Mouse (Mus musculus) heart, postnatal 0 days (tissue): ENCODE measurements around the gene Tmc6. TPM values are rescaled to one million over a fixed set of nuclear protein-coding genes. Genes with fewer than 3 reads are reported as not detected.

ENCODE experiments used
- ATAC-seq: fragments of 200-750 bp; cut with Nextera tagmentation; 2 replicates; pipeline ENCODE4 v1.8.0; 2017; ENCODE audit warnings: low read depth, moderate number of reproducible peaks, moderate library complexity; ENCODE audit not compliant: insufficient read depth
- DNase-seq: peaks from one replicate; pipeline ENCODE4 v3.0.0-alpha.2; 2016; ENCODE audit warnings: low spot score
- H3K27ac ChIP-seq: fragments of 300-500 bp; sonication (generic); 2 replicates; pipeline ENCODE4 v1.5.1; 2014; ENCODE audit warnings: low read depth, mild to moderate bottlenecking
- H3K27me3 ChIP-seq: fragments of 300-500 bp; sonication (generic); 2 replicates; pipeline ENCODE4 v1.6.1; 2014; ENCODE audit warnings: low read length, mixed read lengths; ENCODE audit not compliant: control insufficient read depth, insufficient read depth
- H3K36me3 ChIP-seq: fragments of 300-500 bp; sonication (generic); replicated peaks from 2 replicates; pipeline ENCODE4 v1.6.1; 2014; ENCODE audit warnings: low read length, mixed read lengths; ENCODE audit not compliant: control insufficient read depth, insufficient read depth
- H3K4me1 ChIP-seq: fragments of 300-500 bp; sonication (generic); 2 replicates; pipeline ENCODE4 v1.6.1; 2014; ENCODE audit warnings: antibody characterized with exemption; ENCODE audit not compliant: control insufficient read depth, insufficient read depth
- H3K4me2 ChIP-seq: fragments of 300-500 bp; sonication (generic); 2 replicates; pipeline ENCODE4 v1.6.1; 2014; ENCODE audit warnings: low read depth, mild to moderate bottlenecking, low read length, moderate library complexity
- H3K4me3 ChIP-seq: fragments of 300-500 bp; sonication (generic); 2 replicates; pipeline ENCODE4 v1.5.1; 2014; ENCODE audit warnings: low read depth, low read length
- H3K9ac ChIP-seq: fragments of 300-500 bp; sonication (generic); replicated peaks from 2 replicates; pipeline ENCODE4 v1.6.1; 2014; ENCODE audit warnings: low read depth, low read length, mixed read lengths
- H3K9me3 ChIP-seq: fragments of 300-500 bp; sonication (generic); replicated peaks from 2 replicates; pipeline ENCODE4 v1.6.1; 2016; ENCODE audit warnings: low read length; ENCODE audit not compliant: control insufficient read depth
- CTCF ChIP-seq: IDR thresholded peaks from 2 replicates; pipeline ENCODE4 v1.5.1; 2016; ENCODE audit warnings: antibody characterized with exemption, control low read depth, low read depth
- EP300 ChIP-seq: IDR thresholded peaks from 2 replicates; pipeline ENCODE4 v1.6.1; 2016; ENCODE audit warnings: antibody characterized with exemption, low read depth
- WGBS: fragments of 180-500 bp; shearing (Covaris S2); extraction: QIAGEN DNeasy Blood & Tissue Kit; methylation state at CpG from one replicate; pipeline ENCODE4 v1.1.7; 2014; 5-methylcytosine and 5-hydroxymethylcytosine counted together
- polyA plus RNA-seq: library from polyadenylated mRNA; unstranded; fragments of >200 nt; fragmentation: Nextera tagmentation; extraction: Ambion mirVana; gene quantifications from 2 replicates; pipeline ENCODE4 v1.2.1, GENCODE M21; 2015
- total RNA-seq: library from RNA; depleted of rRNA; stranded (reverse); fragments of >200 nt; gene quantifications from 2 replicates; pipeline ENCODE4 v1.2.3, GENCODE M21; 2014; ENCODE audit warnings: low replicate concordance

Gene Tmc6
- total and polyA plus RNA-seq, 2 experiments from 2014 or later: 20.4 to 31.8 TPM

DNA sequence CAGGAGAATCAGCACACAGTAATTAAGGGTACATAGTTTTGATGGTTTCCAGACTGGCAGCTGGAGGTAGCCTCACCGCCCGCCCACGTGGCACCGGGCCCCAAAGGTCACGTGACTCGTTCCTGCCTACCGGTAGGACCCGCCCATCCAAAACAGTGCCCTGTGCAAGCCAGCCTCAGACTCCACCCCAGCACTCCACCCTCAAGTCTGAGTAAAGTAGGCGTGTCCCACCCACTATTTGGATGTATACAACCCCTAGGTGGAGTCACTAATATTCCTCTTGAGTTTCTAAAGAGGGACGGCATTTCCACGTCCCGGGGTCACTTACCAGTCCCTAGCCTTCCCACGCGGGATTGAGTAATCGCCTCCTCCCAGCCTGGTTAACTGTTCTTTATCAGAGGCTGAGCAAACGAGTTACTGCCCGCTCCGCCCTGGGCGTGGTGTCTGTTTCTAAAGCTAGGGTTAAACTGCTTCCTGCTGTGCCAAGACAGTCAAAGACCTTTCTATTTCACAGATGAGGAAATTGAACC is 1.4 kb downstream of the Tmc6 start:
- H3K36me3 ChIP-seq: peaks cover 17% of the 10 kb centered on the region
- H3K4me2 ChIP-seq: peak overlapping the region; percentile 88
- H3K9me3 ChIP-seq: no peaks in the 10 kb centered on the region
- WGBS: under 1% methylated on average over 19 of the region's 19 CpGs
- peak overlapping the region; percentile 97 for H3K27ac ChIP-seq
- DNase-seq (peak; percentile 89), ATAC-seq (peak; percentile 78)
- peak overlapping the region; percentile 54 for H3K4me3 ChIP-seq
- peak overlapping the region; percentile 64 for H3K9ac ChIP-seq
- no peak for TF ChIP-seq EP300
- TF ChIP-seq CTCF: no peak; the same call in 1 of the 2 replicates
- H3K27me3 ChIP-seq: no peaks in the 10 kb centered on the region
- H3K4me1 ChIP-seq: peaks cover 30% of the 10 kb centered on the region

DNA sequence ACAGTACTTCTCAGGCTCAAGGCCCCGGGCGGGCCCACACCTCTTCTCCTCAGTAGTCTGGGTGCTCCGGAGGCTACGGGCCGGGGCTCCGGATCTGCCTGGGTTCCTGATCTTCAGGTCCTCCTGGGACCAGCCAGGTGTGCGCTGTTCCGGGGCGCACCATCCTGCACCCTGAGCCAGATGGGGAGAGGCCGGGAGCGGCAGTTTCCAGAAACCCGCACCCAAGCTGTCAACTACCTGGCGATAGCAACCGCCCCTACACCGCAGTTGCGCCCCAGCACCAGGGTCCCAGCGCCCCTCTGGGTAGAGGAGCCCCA is 1.8 kb downstream of the Tmc6 start:
- ATAC-seq (no peak), DNase-seq (no peak)
- Histone ChIP-seq H3K27me3 (no peaks in the 10 kb centered on the region), H3K9me3 (no peaks in the 10 kb centered on the region), H3K36me3 (peaks cover 17% of the 10 kb centered on the region), H3K4me3 (peak overlapping the region; percentile 54), H3K27ac (peak overlapping the region; percentile 97), H3K9ac (peak overlapping the region; percentile 64), H3K4me1 (peaks cover 30% of the 10 kb centered on the region), H3K4me2 (peak overlapping the region; percentile 88)
- TF ChIP-seq EP300 (no peak), CTCF (no peak)
- WGBS: 0% methylated on average over 17 of the region's 17 CpGs

DNA sequence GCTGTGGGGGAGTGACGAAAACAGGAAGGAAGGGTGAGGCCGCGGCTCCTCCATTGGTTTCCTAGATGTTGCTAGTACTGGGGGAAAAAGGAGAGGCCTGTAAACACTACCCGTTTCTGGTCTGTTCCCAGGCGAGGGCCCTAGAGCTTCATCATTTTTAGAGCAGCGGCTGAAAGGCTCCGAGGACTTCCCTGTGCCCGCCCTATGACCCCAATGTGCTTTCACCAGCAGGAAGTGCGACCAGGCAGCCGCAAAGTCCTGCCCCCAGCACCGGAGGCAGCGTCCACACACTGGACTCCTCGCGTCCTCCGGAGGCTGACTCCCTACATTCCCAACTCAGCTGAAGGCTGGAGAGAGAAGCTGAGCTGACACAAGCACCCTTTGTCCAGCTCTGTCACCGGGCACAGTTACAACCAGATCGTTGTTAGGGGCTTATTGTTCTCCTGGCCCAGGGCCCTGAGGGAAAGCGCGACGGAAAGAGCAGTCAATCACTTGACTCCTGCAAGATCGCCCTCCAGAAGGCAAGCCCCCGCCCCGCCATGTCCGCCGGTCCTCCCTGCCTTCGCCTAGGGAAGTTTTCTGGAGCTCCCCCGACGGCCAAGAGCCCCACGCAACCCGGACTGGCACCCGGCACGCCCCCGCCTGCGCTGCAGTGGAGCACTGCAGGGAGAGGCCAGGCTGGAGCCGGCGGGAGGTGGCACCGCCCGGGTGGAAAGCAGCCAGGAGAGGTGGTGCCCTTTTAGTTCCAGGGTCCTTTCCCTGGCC is 2.4 kb downstream of the Tmc6 start:
- H3K4me1 ChIP-seq: peaks cover 30% of the 10 kb centered on the region
- H3K27me3 ChIP-seq: no peaks in the 10 kb centered on the region
- no peaks in the 10 kb centered on the region for H3K9me3 ChIP-seq
- 4% methylated on average over 37 of the region's 38 CpGs for WGBS
- H3K27ac ChIP-seq: peak overlapping the region; percentile 97
- peak overlapping the region; percentile 88 for H3K4me2 ChIP-seq
- peaks cover 21% of the 10 kb centered on the region for H3K36me3 ChIP-seq
- TF ChIP-seq EP300 (peak; percentile 67; the same call in 1 of the 2 replicates), CTCF (0 out of 2 replicates have a peak, but pooled peaks have one; percentile 6)
- H3K9ac ChIP-seq: peak overlapping the region; percentile 64
- H3K4me3 ChIP-seq: peak overlapping the region; percentile 54
- ATAC-seq (peak; percentile 40), DNase-seq (peak; percentile 67)

GRCm38 (mm10) chr11:117778851-117779433 is 3.1 kb downstream of the Tmc6 start:
- Histone ChIP-seq H3K27ac (peak overlapping the region; percentile 97), H3K27me3 (no peaks in the 10 kb centered on the region), H3K9ac (peak overlapping the region; percentile 64), H3K4me2 (peak overlapping the region; percentile 88), H3K9me3 (no peaks in the 10 kb centered on the region), H3K36me3 (peaks cover 28% of the 10 kb centered on the region), H3K4me3 (peak overlapping the region; percentile 54), H3K4me1 (peaks cover 30% of the 10 kb centered on the region)
- 56% methylated on average over 12 of the region's 12 CpGs for WGBS
- DNase-seq: no peak
- TF ChIP-seq CTCF (no peak), EP300 (no peak)
- ATAC-seq: no peak

DNA sequence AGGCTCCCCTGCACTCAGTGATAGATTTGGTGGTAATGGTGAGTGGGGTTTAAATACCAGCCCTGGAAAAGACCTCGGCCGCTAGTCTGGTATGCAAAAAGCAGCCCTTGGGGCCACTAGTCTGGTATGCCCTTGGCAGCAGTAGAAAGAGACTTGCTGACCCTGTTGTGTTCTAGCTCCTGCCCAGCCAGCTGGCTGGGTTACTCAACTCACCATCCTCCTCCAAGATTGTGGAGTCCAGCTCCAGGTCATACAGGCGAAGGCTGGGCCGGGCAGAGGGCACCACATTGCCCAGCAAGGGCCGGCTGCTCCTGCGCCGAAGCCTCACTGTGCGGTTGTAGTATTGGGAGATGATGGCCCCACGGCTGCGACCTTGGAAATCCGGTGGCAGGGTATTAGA is 4.0 kb downstream of the Tmc6 start:
- DNase-seq (no peak), ATAC-seq (no peak)
- H3K36me3 ChIP-seq: peaks cover 36% of the 10 kb centered on the region
- no peaks in the 10 kb centered on the region for H3K27me3 ChIP-seq
- H3K4me2 ChIP-seq: no peak overlapping the region
- WGBS: 89% methylated on average over 11 of the region's 11 CpGs
- H3K4me1 ChIP-seq: peaks cover 30% of the 10 kb centered on the region
- TF ChIP-seq CTCF (no peak), EP300 (no peak)
- H3K9ac ChIP-seq: no peak overlapping the region
- H3K4me3 ChIP-seq: no peak overlapping the region
- H3K9me3 ChIP-seq: no peaks in the 10 kb centered on the region
- H3K27ac ChIP-seq: peak overlapping the region; percentile 97; the same call in 1 of the 2 replicates
